Mouse (Mus musculus) bone marrow, adult 2 months (tissue): Measurements from ENCODE around the gene Armt1. TPM values are rescaled to one million over a fixed set of nuclear protein-coding genes. Genes with fewer than 3 reads are reported as not detected.

Experiments used
- H3K27ac ChIP-seq: fragments of 200-500 bp; 2 replicates; pipeline ENCODE4 v1.5.1; 2012; ENCODE audit warnings: low read depth, mild to moderate bottlenecking, control low read depth, inconsistent platforms, low read length; ENCODE audit not compliant: control insufficient read depth, poor library complexity, insufficient read depth
- H3K4me1 ChIP-seq: fragments of 200-500 bp; 2 replicates; pipeline ENCODE4 v1.6.1; 2011; ENCODE audit warnings: low read length; ENCODE audit not compliant: control insufficient read depth, insufficient read depth
- H3K4me3 ChIP-seq: fragments of 200-500 bp; replicated peaks from 2 replicates; pipeline ENCODE3; 2011; ENCODE audit warnings: mild to moderate bottlenecking, low read depth, low read length, control low read depth; ENCODE audit not compliant: control insufficient read depth
- CTCF ChIP-seq: fragments of 200-500 bp; IDR thresholded peaks from 2 replicates; pipeline ENCODE4 v1.5.1; 2011; ENCODE audit warnings: low read length, control low read depth; ENCODE audit not compliant: control insufficient read depth, insufficient read depth
- POLR2A ChIP-seq: fragments of 200-500 bp; IDR thresholded peaks from 2 replicates; pipeline ENCODE4 v1.6.1; 2011; ENCODE audit warnings: low read depth, mild to moderate bottlenecking, control low read depth, low read length, borderline replicate concordance; ENCODE audit not compliant: control insufficient read depth
- WGBS: fragments of 180-500 bp; shearing (Covaris S2); methylation state at CpG from one replicate; pipeline ENCODE4 v1.1.7; 2018; 5-methylcytosine and 5-hydroxymethylcytosine counted together
- polyA plus RNA-seq: library from polyadenylated mRNA; stranded (reverse); fragments of >200 nt; gene quantifications from 2 replicates; pipeline ENCODE4 v1.2.4, GENCODE M21; 2011; ENCODE audit warnings: low replicate concordance; ENCODE audit not compliant: missing spikeins, insufficient read depth, insufficient read length

Gene Armt1
- polyA plus RNA-seq, 1 experiment = 29.6 TPM

GRCm38 (mm10) chr10:4469406-4469805 is 37.1 kb downstream of the Armt1 start:
- Histone ChIP-seq H3K27ac (no peak overlapping the region), H3K4me3 (no peak overlapping the region), H3K4me1 (no peaks in the 10 kb centered on the region)
- TF ChIP-seq CTCF (no peak), POLR2A (no peak)
- WGBS = 52% methylated on average over 3 of the region's 3 CpGs

- Histone ChIP-seq H3K27ac (no peak overlapping the region), H3K4me1 (no peaks in the 10 kb centered on the region), H3K4me3 (no peak overlapping the region)
- TF ChIP-seq POLR2A (no peak), CTCF (no peak)
- WGBS = 87% methylated on average over 11 of the region's 11 CpGs
Observed at GRCm38 (mm10) chr10:4473591-4473993, 41.3 kb downstream of the Armt1 start.

- no peak for TF ChIP-seq POLR2A
- no peak for TF ChIP-seq CTCF
- Histone ChIP-seq H3K4me1 (no peaks in the 10 kb centered on the region), H3K27ac (no peak overlapping the region), H3K4me3 (no peak overlapping the region)
- WGBS = 59% methylated on average over 3 of the region's 3 CpGs
Observed at GRCm38 (mm10) chr10:4475431-4475830, 43.2 kb downstream of the Armt1 start.

GRCm38 (mm10) chr10:4476604-4477003 is 44.3 kb downstream of the Armt1 start:
- Histone ChIP-seq H3K4me1 (no peaks in the 10 kb centered on the region), H3K27ac (no peak overlapping the region), H3K4me3 (no peak overlapping the region)
- 89% methylated on average over 5 of the region's 5 CpGs for WGBS
- no peak for TF ChIP-seq POLR2A
- no peak for TF ChIP-seq CTCF

GRCm38 (mm10) chr10:4480929-4481328 is 48.7 kb downstream of the Armt1 start:
- 79% methylated on average over 3 of the region's 3 CpGs for WGBS
- Histone ChIP-seq H3K27ac (no peak overlapping the region), H3K4me1 (peaks cover 2% of the 10 kb centered on the region; the same call in 1 of the 2 replicates), H3K4me3 (no peak overlapping the region)
- TF ChIP-seq CTCF = no peak
- no peak for TF ChIP-seq POLR2A

- WGBS = 44% methylated on average over 8 of the region's 8 CpGs
- Histone ChIP-seq H3K4me1 (peaks cover 2% of the 10 kb centered on the region; the same call in 1 of the 2 replicates), H3K4me3 (no peak overlapping the region), H3K27ac (no peak overlapping the region)
- no peak for TF ChIP-seq POLR2A
- no peak for TF ChIP-seq CTCF
Observed at GRCm38 (mm10) chr10:4481695-4482094, 49.4 kb downstream of the Armt1 start.

GRCm38 (mm10) chr10:4482355-4482754 is 50.1 kb downstream of the Armt1 start, which contains the start of gene Ccdc170:
Gene Ccdc170, plus strand, starts transcription at chr10:4482502.
- no peak for TF ChIP-seq POLR2A
- 85% methylated on average over 11 of the region's 11 CpGs for WGBS
- H3K4me1 ChIP-seq = peaks cover 2% of the 10 kb centered on the region; the same call in 1 of the 2 replicates
- H3K4me3 ChIP-seq = no peak within 1 kb of the TSS
- H3K27ac ChIP-seq = no peak within 1 kb of the TSS

- Histone ChIP-seq H3K4me1 (peaks cover 2% of the 10 kb centered on the region; the same call in 1 of the 2 replicates), H3K4me3 (no peak overlapping the region), H3K27ac (no peak overlapping the region)
- TF ChIP-seq CTCF (no peak), POLR2A (no peak)
- 69% methylated on average over 1 of the region's 1 CpGs for WGBS
Observed at GRCm38 (mm10) chr10:4483848-4484247, 51.6 kb downstream of the Armt1 start.

GRCm38 (mm10) chr10:4484986-4485385 is 52.7 kb downstream of the Armt1 start:
- H3K27ac ChIP-seq = no peak overlapping the region
- peaks cover 2% of the 10 kb centered on the region; the same call in 1 of the 2 replicates for H3K4me1 ChIP-seq
- no peak for TF ChIP-seq CTCF
- TF ChIP-seq POLR2A = no peak
- no peak overlapping the region for H3K4me3 ChIP-seq
- WGBS = 42% methylated on average over 9 of the region's 9 CpGs
